Mouse (Mus musculus) G1E (cell line): ENCODE data around the gene Acox1. TPM values are rescaled to one million over a fixed set of nuclear protein-coding genes. Genes with fewer than 3 reads are reported as not detected.

Source experiments
- ATAC-seq: 2 replicates; pipeline ENCODE4 v1.8.0; 2016; ENCODE audit warnings: mild to moderate bottlenecking; ENCODE audit not compliant: insufficient number of reproducible peaks, poor library complexity, low FRiP score, severe bottlenecking; ENCODE audit errors: extremely low read depth
- DNase-seq: peaks from one replicate; pipeline ENCODE4 v3.0.0; 2012; ENCODE audit warnings: low spot score
- H3K27me3 ChIP-seq: 2 replicates; pipeline ENCODE4 v1.6.1; 2012; ENCODE audit warnings: mild to moderate bottlenecking, low read length, inconsistent platforms; ENCODE audit not compliant: insufficient read depth
- H3K36me3 ChIP-seq: replicated peaks from 2 replicates; pipeline ENCODE3; 2012; ENCODE audit warnings: mild to moderate bottlenecking, inconsistent platforms
- H3K4me1 ChIP-seq: 2 replicates; pipeline ENCODE4 v1.6.1; 2012; ENCODE audit warnings: low read depth, low read length, inconsistent platforms, mixed read lengths; ENCODE audit not compliant: insufficient read depth
- H3K4me3 ChIP-seq: 2 replicates; pipeline ENCODE4 v1.5.1; 2012; ENCODE audit warnings: low read depth, mild to moderate bottlenecking, inconsistent platforms, low read length, moderate library complexity, mixed read lengths
- H3K9me3 ChIP-seq: replicated peaks from 2 replicates; pipeline ENCODE4 v1.6.1; 2012; ENCODE audit warnings: inconsistent platforms
- CTCF ChIP-seq: IDR thresholded peaks from 2 replicates; pipeline ENCODE4 v1.5.1; 2012; ENCODE audit warnings: low read depth, low read length, inconsistent platforms, mixed read lengths
- GATA1 ChIP-seq: IDR thresholded peaks from 2 replicates; pipeline ENCODE4 v1.6.1; 2012; ENCODE audit warnings: borderline replicate concordance, low read length, inconsistent platforms, mixed read lengths
- GATA2 ChIP-seq: IDR thresholded peaks from 2 replicates; pipeline ENCODE4 v1.6.1; 2012; ENCODE audit warnings: low read depth, low read length, inconsistent platforms, borderline replicate concordance
- POLR2AphosphoS5 ChIP-seq: IDR thresholded peaks from 2 replicates; pipeline ENCODE4 v1.6.1; 2012; ENCODE audit warnings: low read depth, low read length, inconsistent platforms; ENCODE audit not compliant: insufficient replicate concordance
- TAL1 ChIP-seq: conservative IDR thresholded peaks from 2 replicates; pipeline ENCODE4 v1.6.1; 2012; ENCODE audit warnings: low read depth, low read length, inconsistent platforms, mixed read lengths
- polyA plus RNA-seq: library from polyadenylated mRNA; stranded (reverse); fragments of >175 nt; gene quantifications from 2 replicates; pipeline ENCODE4 v1.2.3, GENCODE M21; 2012
- total RNA-seq, 2 experiments: library from RNA; stranded (forward) in 1 of 2; stranded (reverse) in 1 of 2; fragments of 200-1000 nt in 1 of 2; fragments of >200 nt in 1 of 2; fragmentation: Nextera tagmentation in 1 of 2; gene quantifications; 2 replicates each; pipeline ENCODE4 v1.2.3; 2014 to 2017

The Acox1 gene
- total and polyA plus RNA-seq, 3 experiments: 2.8 to 55.8 (median 35.6) TPM

- Histone ChIP-seq H3K9me3 (peaks cover 40% of the 10 kb centered on the region), H3K4me1 (peaks cover 26% of the 10 kb centered on the region), H3K4me3 (no peak overlapping the region), H3K27me3 (peaks cover 47% of the 10 kb centered on the region), H3K36me3 (no peaks in the 10 kb centered on the region)
- DNase-seq (no peak), ATAC-seq (no peak)
- TF ChIP-seq TAL1: no peak
- no peak for TF ChIP-seq GATA1
- TF ChIP-seq POLR2AphosphoS5: no peak
- no peak for TF ChIP-seq CTCF
- no peak for TF ChIP-seq GATA2
These were observed 23.3 kb upstream of the Acox1 start for GRCm38 (mm10) chr11:116221931-116222739.

DNA sequence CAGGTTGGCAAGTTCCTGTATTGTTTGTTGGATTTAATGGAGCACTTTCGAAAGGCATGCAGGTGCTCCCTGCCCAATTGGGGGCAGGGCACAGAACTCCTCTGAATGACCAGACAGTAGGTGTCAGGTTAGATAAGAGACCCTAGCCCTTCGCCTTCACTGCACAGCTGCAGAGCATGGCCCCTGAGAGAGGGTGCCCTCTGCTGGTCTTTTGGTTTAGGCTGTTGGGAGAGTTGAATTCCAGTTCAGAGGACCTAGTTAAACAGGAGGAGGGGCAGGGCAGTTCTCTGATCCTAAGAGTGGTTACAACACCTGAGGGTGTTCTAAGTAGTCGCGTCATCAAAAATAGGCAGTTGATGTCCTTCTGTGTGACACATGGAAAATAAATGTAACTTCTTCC, 21.0 kb upstream of the Acox1 start:
- DNase-seq (peak; percentile 75), ATAC-seq (no peak)
- TF ChIP-seq TAL1: no peak
- no peak; the same call in 1 of the 2 replicates for TF ChIP-seq CTCF
- no peak for TF ChIP-seq GATA1
- TF ChIP-seq POLR2AphosphoS5: no peak
- TF ChIP-seq GATA2: no peak
- Histone ChIP-seq H3K4me3 (no peak overlapping the region; the same call in 1 of the 2 replicates), H3K9me3 (peaks cover 36% of the 10 kb centered on the region), H3K36me3 (peaks cover 4% of the 10 kb centered on the region), H3K27me3 (peaks cover 44% of the 10 kb centered on the region), H3K4me1 (peaks cover 26% of the 10 kb centered on the region)

- Histone ChIP-seq H3K4me1 (peaks cover 26% of the 10 kb centered on the region), H3K4me3 (no peak overlapping the region), H3K27me3 (peaks cover 36% of the 10 kb centered on the region), H3K9me3 (peaks cover 30% of the 10 kb centered on the region), H3K36me3 (peaks cover 10% of the 10 kb centered on the region)
- ATAC-seq: no peak
- DNase-seq: no peak
- no peak for TF ChIP-seq CTCF
- TF ChIP-seq POLR2AphosphoS5: no peak
- no peak for TF ChIP-seq TAL1
- TF ChIP-seq GATA1: no peak
- no peak for TF ChIP-seq GATA2
These were observed 20.0 kb upstream of the Acox1 start for GRCm38 (mm10) chr11:116218737-116219400.

GRCm38 (mm10) chr11:116218263-116218662, 19.4 kb upstream of the Acox1 start:
- DNase-seq (no peak), ATAC-seq (no peak)
- H3K9me3 ChIP-seq: peaks cover 24% of the 10 kb centered on the region
- peaks cover 26% of the 10 kb centered on the region for H3K4me1 ChIP-seq
- H3K36me3 ChIP-seq: peaks cover 15% of the 10 kb centered on the region
- no peak overlapping the region for H3K4me3 ChIP-seq
- TF ChIP-seq CTCF: no peak
- TF ChIP-seq TAL1: no peak
- TF ChIP-seq GATA1: no peak
- TF ChIP-seq POLR2AphosphoS5: no peak
- TF ChIP-seq GATA2: no peak
- H3K27me3 ChIP-seq: peaks cover 30% of the 10 kb centered on the region

DNA sequence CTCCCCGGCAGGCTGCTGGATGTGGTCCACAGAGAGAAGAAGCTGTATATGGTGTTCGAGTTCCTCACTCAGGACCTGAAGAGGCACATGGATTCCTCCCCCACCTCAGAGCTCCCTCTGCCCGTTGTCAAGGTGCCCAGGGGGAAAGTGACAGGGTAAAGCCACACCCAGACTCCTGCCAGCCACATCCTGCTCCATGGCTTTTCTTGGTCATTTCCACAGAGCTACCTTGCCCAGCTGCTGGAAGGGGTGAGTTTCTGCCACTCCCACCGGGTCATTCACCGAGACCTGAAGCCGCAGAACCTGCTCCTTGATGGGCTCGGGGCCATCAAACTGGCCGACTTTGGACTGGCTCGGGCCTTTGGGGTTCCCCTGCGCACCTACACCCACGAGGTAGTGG, 17.7 kb upstream of the Acox1 start:
- H3K36me3 ChIP-seq: peaks cover 27% of the 10 kb centered on the region
- TF ChIP-seq POLR2AphosphoS5 (no peak), GATA2 (no peak), GATA1 (no peak), TAL1 (no peak), CTCF (no peak)
- H3K4me3 ChIP-seq: no peak overlapping the region
- peaks cover 17% of the 10 kb centered on the region for H3K27me3 ChIP-seq
- ATAC-seq (no peak), DNase-seq (no peak)
- H3K4me1 ChIP-seq: peaks cover 26% of the 10 kb centered on the region
- peaks cover 7% of the 10 kb centered on the region for H3K9me3 ChIP-seq

- H3K9me3 ChIP-seq: peaks cover 2% of the 10 kb centered on the region
- no peak overlapping the region for H3K4me3 ChIP-seq
- H3K27me3 ChIP-seq: peaks cover 15% of the 10 kb centered on the region
- peaks cover 32% of the 10 kb centered on the region for H3K36me3 ChIP-seq
- DNase-seq (no peak), ATAC-seq (no peak)
- TF ChIP-seq CTCF (no peak), TAL1 (no peak), POLR2AphosphoS5 (no peak)
- peaks cover 26% of the 10 kb centered on the region for H3K4me1 ChIP-seq
These were observed 17.1 kb upstream of the Acox1 start for GRCm38 (mm10) chr11:116215991-116216390.
